Mouse (Mus musculus) lung, embryonic 14.5 days (tissue): ENCODE data around the gene Rpl36-ps4. TPM values are rescaled to one million over a fixed set of nuclear protein-coding genes. Genes with fewer than 3 reads are reported as not detected.

ENCODE experiments used
- ATAC-seq: fragments of 200-750 bp; cut with Nextera tagmentation; 2 replicates; pipeline ENCODE4 v1.8.0; 2017; ENCODE audit warnings: mild to moderate bottlenecking, moderate TSS enrichment, moderate library complexity; ENCODE audit not compliant: insufficient read depth
- DNase-seq: peaks from one replicate; pipeline ENCODE4 v3.0.0-alpha.2; 2015
- H3K27ac ChIP-seq: fragments of 300-500 bp; sonication (generic); 2 replicates; pipeline ENCODE4 v1.5.1; 2014; ENCODE audit warnings: low read depth, mild to moderate bottlenecking, moderate library complexity
- H3K27me3 ChIP-seq: fragments of 300-500 bp; sonication (generic); 2 replicates; pipeline ENCODE4 v1.6.1; 2014; ENCODE audit warnings: low read length, control low read depth; ENCODE audit not compliant: insufficient read depth
- H3K36me3 ChIP-seq: fragments of 300-500 bp; sonication (generic); 2 replicates; pipeline ENCODE4 v1.6.1; 2014; ENCODE audit warnings: control low read depth; ENCODE audit not compliant: insufficient read depth
- H3K4me1 ChIP-seq: fragments of 300-500 bp; sonication (generic); 2 replicates; pipeline ENCODE4 v1.6.1; 2014; ENCODE audit warnings: antibody characterized with exemption, control low read depth; ENCODE audit not compliant: insufficient read depth
- H3K4me2 ChIP-seq: fragments of 300-500 bp; sonication (generic); 2 replicates; pipeline ENCODE4 v1.6.1; 2014; ENCODE audit warnings: mild to moderate bottlenecking
- H3K4me3 ChIP-seq: fragments of 300-500 bp; sonication (generic); 2 replicates; pipeline ENCODE4 v1.5.1; 2014; ENCODE audit warnings: low read depth, low read length
- H3K9ac ChIP-seq: fragments of 300-500 bp; sonication (generic); 2 replicates; pipeline ENCODE4 v1.6.1; 2014
- H3K9me3 ChIP-seq: fragments of 300-500 bp; sonication (generic); 2 replicates; pipeline ENCODE4 v1.6.1; 2016; ENCODE audit warnings: low read depth, low read length, control low read depth
- CTCF ChIP-seq: IDR thresholded peaks from 2 replicates; pipeline ENCODE4 v1.5.1; 2016; ENCODE audit warnings: antibody characterized with exemption, low read depth
- whole genome bisulfite sequencing: fragments of 180-500 bp; shearing (Covaris S2); extraction: QIAGEN DNeasy Blood & Tissue Kit; methylation state at CpG from one replicate; pipeline ENCODE4 v1.1.7; 2014; 5-methylcytosine and 5-hydroxymethylcytosine counted together
- polyA plus RNA-seq: library from polyadenylated mRNA; unstranded; fragments of >200 nt; fragmentation: Nextera tagmentation; extraction: Ambion mirVana; gene quantifications from 2 replicates; pipeline ENCODE4 v1.2.1, GENCODE M21; 2014

The Rpl36-ps4 gene
- polyA plus RNA-seq, 1 experiment from 2014 or later: not detected

GRCm38 (mm10) chr17:87877207-87878073 is 43.3 kb upstream of the Rpl36-ps4 start:
- 31% methylated on average over 25 of the region's 25 CpGs for WGBS
- no peaks in the 10 kb centered on the region for H3K36me3 ChIP-seq
- no peaks in the 10 kb centered on the region for H3K27me3 ChIP-seq
- H3K9ac ChIP-seq: peak overlapping the region; percentile 26; the same call in 1 of the 2 replicates
- DNase-seq (peak; percentile 55), ATAC-seq (peak; percentile 61; the same call in 1 of the 2 replicates)
- H3K9me3 ChIP-seq: no peaks in the 10 kb centered on the region
- no peak overlapping the region for H3K4me3 ChIP-seq
- H3K4me2 ChIP-seq: 0 out of 2 replicates have a peak overlapping the region, but pooled peaks have one; percentile 2
- peak; percentile 68 for TF ChIP-seq CTCF
- no peaks in the 10 kb centered on the region for H3K4me1 ChIP-seq
- H3K27ac ChIP-seq: no peak overlapping the region

- Histone ChIP-seq H3K27me3 (no peaks in the 10 kb centered on the region), H3K9me3 (no peaks in the 10 kb centered on the region), H3K4me1 (no peaks in the 10 kb centered on the region), H3K27ac (no peak overlapping the region), H3K9ac (no peak overlapping the region), H3K36me3 (no peaks in the 10 kb centered on the region), H3K4me2 (no peak overlapping the region), H3K4me3 (no peak overlapping the region)
- DNase-seq (no peak), ATAC-seq (no peak)
- TF ChIP-seq CTCF: no peak
- 63% methylated on average over 10 of the region's 10 CpGs for WGBS
Observed at GRCm38 (mm10) chr17:87878556-87879483, 42.0 kb upstream of the Rpl36-ps4 start.

- H3K4me3 ChIP-seq: no peak overlapping the region
- ATAC-seq (no peak), DNase-seq (peak; percentile 15)
- 64% methylated on average over 9 of the region's 9 CpGs for WGBS
- H3K27ac ChIP-seq: no peak overlapping the region
- TF ChIP-seq CTCF: no peak
- H3K9me3 ChIP-seq: no peaks in the 10 kb centered on the region
- no peaks in the 10 kb centered on the region for H3K4me1 ChIP-seq
- no peak overlapping the region for H3K9ac ChIP-seq
- no peaks in the 10 kb centered on the region for H3K36me3 ChIP-seq
- H3K27me3 ChIP-seq: no peaks in the 10 kb centered on the region
- no peak overlapping the region for H3K4me2 ChIP-seq
Observed at GRCm38 (mm10) chr17:87879484-87880225, 41.1 kb upstream of the Rpl36-ps4 start.

GRCm38 (mm10) chr17:87882594-87882993 is 38.2 kb upstream of the Rpl36-ps4 start:
- no peak overlapping the region for H3K4me2 ChIP-seq
- no peaks in the 10 kb centered on the region for H3K36me3 ChIP-seq
- peak; percentile 76 for TF ChIP-seq CTCF
- H3K27ac ChIP-seq: no peak overlapping the region
- ATAC-seq: peak; percentile 63; the same call in 1 of the 2 replicates
- H3K4me3 ChIP-seq: no peak overlapping the region
- H3K9ac ChIP-seq: no peak overlapping the region
- WGBS: 14% methylated on average over 1 of the region's 1 CpGs
- no peaks in the 10 kb centered on the region for H3K27me3 ChIP-seq
- peak; percentile 76 for DNase-seq
- no peaks in the 10 kb centered on the region for H3K4me1 ChIP-seq
- no peaks in the 10 kb centered on the region for H3K9me3 ChIP-seq

- Histone ChIP-seq H3K9me3 (no peaks in the 10 kb centered on the region), H3K4me3 (no peak overlapping the region), H3K9ac (no peak overlapping the region), H3K27me3 (no peaks in the 10 kb centered on the region), H3K4me2 (no peak overlapping the region), H3K4me1 (no peaks in the 10 kb centered on the region), H3K27ac (no peak overlapping the region; the same call in 1 of the 2 replicates), H3K36me3 (no peaks in the 10 kb centered on the region)
- ATAC-seq (peak; percentile 58; the same call in 1 of the 2 replicates), DNase-seq (peak; percentile 39)
- WGBS: 45% methylated on average over 6 of the region's 6 CpGs
- no peak for TF ChIP-seq CTCF
Observed at GRCm38 (mm10) chr17:87897175-87897574, 23.6 kb upstream of the Rpl36-ps4 start.

- Histone ChIP-seq H3K9ac (no peak overlapping the region), H3K4me3 (no peak overlapping the region), H3K27me3 (no peaks in the 10 kb centered on the region), H3K27ac (no peak overlapping the region), H3K4me1 (no peaks in the 10 kb centered on the region), H3K36me3 (no peaks in the 10 kb centered on the region), H3K9me3 (no peaks in the 10 kb centered on the region), H3K4me2 (no peak overlapping the region)
- ATAC-seq (no peak), DNase-seq (no peak)
- 78% methylated on average over 4 of the region's 4 CpGs for WGBS
- TF ChIP-seq CTCF: no peak
Observed at GRCm38 (mm10) chr17:87900677-87901076, 20.1 kb upstream of the Rpl36-ps4 start.
